Mouse (Mus musculus) spleen, adult 12 weeks (tissue): Measurements from ENCODE around the gene Plcd3.

Experiments
- DNase-seq: peaks from one replicate; pipeline ENCODE4 v3.0.0; 2022; ENCODE audit warnings: low spot score

Plcd3 gene

GRCm38 (mm10) chr11:103116959-103117590 is 15.6 kb upstream of the Plcd3 start:
- peak; percentile 72 for DNase-seq

GRCm38 (mm10) chr11:103116008-103116818 is 14.8 kb upstream of the Plcd3 start, which contains the start of gene Hexim1:
Gene Hexim1, plus strand, starts transcription at chr11:103116231.
- peak; percentile 100 for DNase-seq

GRCm38 (mm10) chr11:103115163-103116007 is 13.9 kb upstream of the Plcd3 start:
- peak; percentile 76 for DNase-seq

- no peak for DNase-seq
These were observed 12.9 kb upstream of the Plcd3 start for GRCm38 (mm10) chr11:103114270-103114943.

- no peak for DNase-seq
These were observed 12.3 kb upstream of the Plcd3 start for GRCm38 (mm10) chr11:103113771-103114170.

GRCm38 (mm10) chr11:103113005-103113404 is 11.5 kb upstream of the Plcd3 start:
- no peak for DNase-seq

- DNase-seq = no peak
These were observed 11.1 kb upstream of the Plcd3 start for GRCm38 (mm10) chr11:103112552-103112912.

- no peak for DNase-seq
These were observed 10.6 kb upstream of the Plcd3 start for GRCm38 (mm10) chr11:103111881-103112551.

- no peak for DNase-seq
These were observed 9.8 kb upstream of the Plcd3 start for GRCm38 (mm10) chr11:103111301-103111700.

- DNase-seq = no peak
These were observed 4.9 kb upstream of the Plcd3 start for GRCm38 (mm10) chr11:103106386-103106785.

GRCm38 (mm10) chr11:103105810-103106209 is 4.4 kb upstream of the Plcd3 start:
- no peak for DNase-seq

- DNase-seq = no peak
These were observed 3.8 kb upstream of the Plcd3 start for GRCm38 (mm10) chr11:103105180-103105725.

- DNase-seq = peak; percentile 39
These were observed 3.0 kb upstream of the Plcd3 start for GRCm38 (mm10) chr11:103104469-103104868.

- DNase-seq = no peak
These were observed 2.2 kb upstream of the Plcd3 start for GRCm38 (mm10) chr11:103103621-103104020.

GRCm38 (mm10) chr11:103102725-103103349 is 1.4 kb upstream of the Plcd3 start:
- DNase-seq = peak; percentile 100

- peak; percentile 64 for DNase-seq
These were observed 526 bp upstream of the Plcd3 start for GRCm38 (mm10) chr11:103101866-103102501.

- no peak for DNase-seq
These were observed 1.1 kb downstream of the Plcd3 start for GRCm38 (mm10) chr11:103100361-103100760.

- no peak for DNase-seq
These were observed 2.0 kb downstream of the Plcd3 start for GRCm38 (mm10) chr11:103099352-103099940.

- DNase-seq = no peak
These were observed 2.8 kb downstream of the Plcd3 start for GRCm38 (mm10) chr11:103098531-103099190.
